Mouse (Mus musculus): ENCODE data around the gene Dnase2a. TPM values are rescaled to one million over a fixed set of nuclear protein-coding genes. Genes with fewer than 3 reads are reported as not detected.

Dnase2a gene
- total and polyA plus RNA-seq, 2 experiments = 13.0 to 20.0 TPM

- Histone ChIP-seq H3K27ac (replicated peaks; ENCODE audit: insufficient read depth, low read depth, low read length) (peak overlapping the region; percentile 82), H3K9ac (ENCODE audit: low read depth, low read length) (peak overlapping the region; percentile 60), H3K79me2 (ENCODE audit: control insufficient read depth, insufficient read depth, low read length) (no peaks in the 10 kb centered on the region), H3K4me1 (ENCODE audit: control insufficient read depth, insufficient read depth, low read length) (peaks cover 7% of the 10 kb centered on the region; the same call in 1 of the 2 replicates), H3K4me3 (ENCODE audit: insufficient read depth, low read depth, low read length) (no peak overlapping the region), H3K27me3 (ENCODE audit: control insufficient read depth, insufficient read depth, low read length) (no peaks in the 10 kb centered on the region), H3K36me3 (ENCODE audit: control insufficient read depth, insufficient read depth, low read length) (no peaks in the 10 kb centered on the region)
- DNase-seq (ENCODE audit: extremely low read depth, low read depth, low spot score) = peak; percentile 93
- 37% methylated on average over 7 of the region's 7 CpGs for WGBS
- no peak for TF ChIP-seq POLR2A (IDR thresholded peaks at IDR 0.05; ENCODE audit: extremely low read depth, insufficient read depth, low read length)
- no peak for TF ChIP-seq CTCF (IDR thresholded peaks at IDR 0.05; ENCODE audit: low read depth, low read length)
These were observed 51.5 kb downstream of the Dnase2a start for GRCm38 (mm10) chr8:84959811-84960210.

- Histone ChIP-seq H3K4me3 (ENCODE audit: insufficient read depth, low read depth, low read length) (no peak overlapping the region), H3K36me3 (ENCODE audit: control insufficient read depth, insufficient read depth, low read length) (no peaks in the 10 kb centered on the region)
- WGBS = 82% methylated on average over 4 of the region's 4 CpGs
These were observed 55.6 kb downstream of the Dnase2a start for GRCm38 (mm10) chr8:84963952-84964351.

GRCm38 (mm10) chr8:84965731-84966291 lies 57.5 kb downstream of the Dnase2a start:
- no peaks in the 10 kb centered on the region for H3K79me2 ChIP-seq (ENCODE audit: control insufficient read depth, insufficient read depth, low read length)
- WGBS = under 1% methylated on average over 41 of the region's 41 CpGs
- H3K27me3 ChIP-seq (ENCODE audit: control insufficient read depth, insufficient read depth, low read length) = no peaks in the 10 kb centered on the region
- H3K4me1 ChIP-seq (ENCODE audit: control insufficient read depth, insufficient read depth, low read length) = peaks cover 14% of the 10 kb centered on the region
- peak overlapping the region; percentile 51 for H3K27ac ChIP-seq (replicated peaks; ENCODE audit: insufficient read depth, low read depth, low read length)
- peak overlapping the region; percentile 61 for H3K9ac ChIP-seq (ENCODE audit: low read depth, low read length)
- TF ChIP-seq CTCF (IDR thresholded peaks at IDR 0.05; ENCODE audit: low read depth, low read length) (no peak), POLR2A (IDR thresholded peaks at IDR 0.05; ENCODE audit: extremely low read depth, insufficient read depth, low read length) (peak; percentile 48; the same call in 1 of the 2 replicates)
- H3K4me3 ChIP-seq (ENCODE audit: insufficient read depth, low read depth, low read length) = peak overlapping the region; percentile 69
- DNase-seq (ENCODE audit: extremely low read depth, low read depth, low spot score) = peak; percentile 94
- H3K36me3 ChIP-seq (ENCODE audit: control insufficient read depth, insufficient read depth, low read length) = no peaks in the 10 kb centered on the region

More at GRCm38 (mm10) chr8:84963952-84964351, 55.6 kb downstream of the Dnase2a start:
- Histone ChIP-seq H3K4me1 (ENCODE audit: control insufficient read depth, insufficient read depth, low read length) (peaks cover 15% of the 10 kb centered on the region), H3K27me3 (ENCODE audit: control insufficient read depth, insufficient read depth, low read length) (no peaks in the 10 kb centered on the region), H3K9ac (ENCODE audit: low read depth, low read length) (no peak overlapping the region), H3K79me2 (ENCODE audit: control insufficient read depth, insufficient read depth, low read length) (no peaks in the 10 kb centered on the region), H3K27ac (replicated peaks; ENCODE audit: insufficient read depth, low read depth, low read length) (no peak overlapping the region)
- TF ChIP-seq POLR2A (IDR thresholded peaks at IDR 0.05; ENCODE audit: extremely low read depth, insufficient read depth, low read length) (no peak), CTCF (IDR thresholded peaks at IDR 0.05; ENCODE audit: low read depth, low read length) (no peak)
- DNase-seq (ENCODE audit: extremely low read depth, low read depth, low spot score) = no peak

- no peak overlapping the region for H3K9ac ChIP-seq (ENCODE audit: low read depth, low read length)
- no peak for DNase-seq (ENCODE audit: extremely low read depth, low read depth, low spot score)
- H3K4me1 ChIP-seq (ENCODE audit: control insufficient read depth, insufficient read depth, low read length) = peaks cover 14% of the 10 kb centered on the region
- H3K27ac ChIP-seq (replicated peaks; ENCODE audit: insufficient read depth, low read depth, low read length) = no peak overlapping the region
- TF ChIP-seq CTCF (IDR thresholded peaks at IDR 0.05; ENCODE audit: low read depth, low read length) (no peak), POLR2A (IDR thresholded peaks at IDR 0.05; ENCODE audit: extremely low read depth, insufficient read depth, low read length) (no peak)
- H3K36me3 ChIP-seq (ENCODE audit: control insufficient read depth, insufficient read depth, low read length) = peaks cover under 1% of the 10 kb centered on the region; the same call in 1 of the 2 replicates
- H3K4me3 ChIP-seq (ENCODE audit: insufficient read depth, low read depth, low read length) = no peak overlapping the region
- H3K79me2 ChIP-seq (ENCODE audit: control insufficient read depth, insufficient read depth, low read length) = no peaks in the 10 kb centered on the region
- no peaks in the 10 kb centered on the region for H3K27me3 ChIP-seq (ENCODE audit: control insufficient read depth, insufficient read depth, low read length)
- WGBS = 34% methylated on average over 3 of the region's 3 CpGs
These were observed 58.2 kb downstream of the Dnase2a start for GRCm38 (mm10) chr8:84966603-84967002.

DNA sequence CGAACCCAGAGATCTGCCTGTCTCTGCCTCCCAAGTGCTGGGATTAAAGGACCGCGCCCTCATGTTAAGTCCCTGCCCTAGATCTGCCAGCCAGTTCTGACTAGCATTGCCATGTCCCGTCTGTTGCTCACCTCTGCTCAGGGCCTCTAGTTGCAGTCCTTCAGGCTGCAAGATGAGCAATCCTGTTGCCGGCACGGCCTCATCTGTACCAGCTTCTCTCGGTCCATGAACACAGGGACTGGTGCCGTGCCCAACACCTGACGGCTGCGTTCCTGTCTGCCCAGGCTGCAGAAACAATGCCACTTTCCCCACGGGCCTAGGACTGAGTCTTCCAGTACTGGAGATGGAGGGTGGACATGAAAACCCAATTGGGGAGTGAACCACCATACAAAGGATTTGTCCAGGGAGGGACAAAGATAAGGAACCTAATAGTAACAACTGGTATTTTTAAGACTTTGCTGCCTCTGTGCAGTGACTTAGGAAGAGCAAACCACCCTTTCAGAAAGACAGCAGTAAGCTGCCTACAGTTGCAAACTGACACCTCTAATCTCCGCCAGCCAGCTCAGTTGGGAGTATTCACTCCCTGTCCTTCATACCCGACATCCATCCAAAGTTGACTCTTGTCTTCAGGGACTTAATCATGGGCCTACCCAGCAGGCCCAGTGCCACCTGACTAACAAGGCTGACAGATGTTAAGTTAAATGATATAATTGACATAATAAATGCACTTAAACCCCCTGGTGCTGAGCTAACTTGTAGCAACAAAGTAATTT lies 59.4 kb downstream of the Dnase2a start:
- Histone ChIP-seq H3K4me1 (ENCODE audit: control insufficient read depth, insufficient read depth, low read length) (peaks cover 14% of the 10 kb centered on the region), H3K36me3 (ENCODE audit: control insufficient read depth, insufficient read depth, low read length) (peaks cover 3% of the 10 kb centered on the region), H3K27ac (replicated peaks; ENCODE audit: insufficient read depth, low read depth, low read length) (no peak overlapping the region), H3K4me3 (ENCODE audit: insufficient read depth, low read depth, low read length) (no peak overlapping the region), H3K27me3 (ENCODE audit: control insufficient read depth, insufficient read depth, low read length) (no peaks in the 10 kb centered on the region), H3K9ac (ENCODE audit: low read depth, low read length) (no peak overlapping the region), H3K79me2 (ENCODE audit: control insufficient read depth, insufficient read depth, low read length) (no peaks in the 10 kb centered on the region)
- no peak for DNase-seq (ENCODE audit: extremely low read depth, low read depth, low spot score)
- no peak for TF ChIP-seq POLR2A (IDR thresholded peaks at IDR 0.05; ENCODE audit: extremely low read depth, insufficient read depth, low read length)
- TF ChIP-seq CTCF (IDR thresholded peaks at IDR 0.05; ENCODE audit: low read depth, low read length) = no peak
- 95% methylated on average over 13 of the region's 13 CpGs for WGBS
